Mouse (Mus musculus) T-cell, adult 2 months (primary cell): ENCODE data around the gene Vasp.

Source experiments
- DNase-seq: peaks from one replicate; pipeline ENCODE4 v3.0.0; 2022; ENCODE audit warnings: low spot score

Vasp gene

DNA sequence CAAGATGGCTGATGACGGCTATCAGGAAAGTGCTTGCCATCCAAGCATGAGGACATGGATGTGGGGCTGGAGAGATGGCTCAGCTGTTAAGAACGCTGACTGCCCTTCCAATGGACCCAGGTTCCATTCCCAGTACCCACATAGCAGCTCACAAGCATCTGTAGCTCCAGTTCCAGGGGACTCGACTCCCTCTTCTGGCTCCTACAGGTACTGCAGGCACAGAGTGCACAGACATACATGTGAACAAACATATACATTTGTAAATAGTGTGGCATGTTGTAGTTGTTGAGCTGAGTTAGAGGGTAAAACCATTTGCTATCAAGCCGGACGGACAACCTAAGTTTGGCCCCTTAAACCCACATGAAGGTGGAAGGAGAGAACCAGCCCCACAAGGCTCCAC lies 61.6 kb downstream of the Vasp start:
- no peak for DNase-seq

DNA sequence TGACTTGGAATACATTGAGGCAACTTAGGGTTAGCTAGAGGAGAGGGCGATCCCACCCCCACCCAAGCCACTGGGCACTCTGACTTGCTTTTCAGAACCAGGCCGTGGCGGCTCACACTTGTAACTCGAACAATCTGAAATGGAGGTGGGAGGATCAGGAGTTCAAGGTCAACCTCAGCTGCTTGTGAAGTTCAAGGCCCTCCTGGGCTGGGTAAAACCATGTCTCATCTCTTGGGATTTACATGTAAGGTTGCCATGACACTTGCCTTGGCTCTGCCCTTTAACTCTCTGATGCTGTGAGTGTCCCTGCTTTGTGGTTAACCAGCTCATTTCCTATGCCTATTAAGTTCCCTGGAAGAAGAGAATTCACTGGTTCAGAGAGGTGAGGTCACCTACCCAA lies 62.1 kb downstream of the Vasp start:
- DNase-seq = no peak

DNA sequence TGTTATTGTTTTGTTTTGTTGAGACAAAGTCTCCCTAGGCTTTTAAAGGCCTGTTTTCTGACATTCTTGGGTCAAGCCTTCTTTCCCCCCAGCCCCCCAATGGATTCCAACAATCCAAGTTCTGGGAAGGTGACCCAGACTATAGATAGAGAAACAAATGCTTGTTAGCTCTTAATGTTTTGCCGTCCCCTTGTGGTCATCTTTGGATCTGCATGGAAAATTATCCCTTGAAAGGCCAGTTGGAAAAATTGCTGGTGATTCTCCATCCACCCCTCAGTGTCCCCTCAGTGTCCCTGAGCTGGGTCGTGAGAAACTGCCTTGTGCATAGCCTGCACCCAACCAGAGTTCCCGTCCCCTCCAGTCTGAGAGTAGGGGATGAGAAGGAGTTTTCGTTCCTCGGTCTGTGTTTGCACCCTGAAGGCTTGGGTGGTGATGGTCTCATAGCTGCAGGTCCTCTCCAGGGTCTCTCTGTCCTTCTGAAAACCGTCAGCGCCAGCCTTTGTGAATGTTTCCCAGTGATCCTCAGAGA lies 62.6 kb downstream of the Vasp start:
- DNase-seq = no peak

DNA sequence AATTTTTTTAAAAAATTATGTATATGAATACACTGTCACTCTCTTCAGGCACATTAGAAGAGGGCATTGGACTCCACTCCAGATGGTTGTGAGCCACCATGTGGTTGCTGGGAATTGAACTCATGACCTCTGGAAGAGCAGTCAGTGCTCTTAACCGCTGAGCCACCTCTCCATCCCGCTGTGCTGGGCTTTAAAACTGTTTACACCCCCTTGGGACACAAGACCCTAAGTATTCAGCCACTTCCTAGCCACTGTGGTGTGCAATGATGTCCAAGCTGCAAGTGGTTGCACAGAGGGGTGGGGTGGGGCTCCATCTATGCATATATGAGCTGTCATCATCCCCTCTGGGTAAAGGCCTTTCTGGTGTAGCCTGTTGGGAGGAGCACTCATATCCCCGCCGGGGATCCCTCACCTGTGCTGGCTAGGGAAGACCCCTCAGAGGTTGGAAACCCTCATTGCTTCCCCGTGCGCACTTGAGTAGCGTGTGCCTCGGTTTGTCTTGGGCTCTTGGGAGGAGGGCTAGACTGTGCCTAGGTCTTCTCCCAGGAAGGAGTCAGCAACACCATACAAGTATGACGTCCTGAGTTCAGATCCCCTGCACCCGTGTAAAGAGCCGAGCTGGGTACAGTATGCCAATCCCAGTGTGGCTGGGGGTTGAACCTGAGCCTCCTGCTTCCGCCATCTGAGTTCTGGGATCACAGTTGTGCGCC lies 63.3 kb downstream of the Vasp start:
- no peak for DNase-seq
